Mouse (Mus musculus) cerebellum, adult 2 months (tissue): Measurements from ENCODE around the gene Foxo6.

Experiments used
- CTCF ChIP-seq: fragments of 200-500 bp; IDR thresholded peaks from 2 replicates; pipeline ENCODE4 v1.5.1; 2011; ENCODE audit warnings: low read depth, mild to moderate bottlenecking, control low read depth, low read length, moderate library complexity, borderline replicate concordance; ENCODE audit not compliant: insufficient read depth
- POLR2A ChIP-seq: fragments of 200-500 bp; IDR thresholded peaks from 2 replicates; pipeline ENCODE4 v1.6.1; 2011; ENCODE audit warnings: low read length, control low read depth, borderline replicate concordance; ENCODE audit not compliant: insufficient read depth

GRCm38 (mm10) chr4:120223805-120224204 is 63.3 kb downstream of the Foxo6 start:
- TF ChIP-seq POLR2A (no peak), CTCF (no peak)
